In the genomic region with DNA sequence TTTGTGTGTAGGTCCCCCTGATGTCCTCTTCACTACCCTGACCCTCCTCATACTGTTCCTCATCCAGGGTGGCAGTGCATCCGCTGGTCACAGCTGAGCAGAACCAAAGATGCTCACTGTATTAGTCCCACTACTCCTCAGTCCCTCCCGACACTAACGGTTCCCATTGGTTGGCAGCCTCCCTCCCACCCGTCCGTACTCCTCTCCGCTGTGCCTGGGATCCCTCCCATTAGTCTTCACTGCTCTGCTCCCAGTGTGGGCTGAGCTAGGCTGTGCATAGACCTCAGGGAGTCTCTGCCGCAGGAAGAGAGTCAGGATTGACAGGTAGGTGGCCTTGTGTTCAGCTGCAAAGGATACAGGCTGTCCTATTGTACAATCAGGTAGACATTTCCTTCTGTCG, we compare ENCODE assay signal across 19 mouse cellular contexts. TPM values are rescaled to one million over a fixed set of nuclear protein-coding genes. Genes with fewer than 3 reads are reported as not detected.
"Had no signal": no experiment of that assay in that cellular context is flagged by ENCODE, and none has a peak within 500 bp of the region (broad histone marks: within the 10 kb centered on the region; RNA-seq: fewer than 3 reads in every experiment).

No protein-coding gene starts in this region.

- H3K9ac ChIP-seq: kidney, embryonic 15.5 days; limb, embryonic 15.5 days; liver, embryonic 12.5 days; lung, embryonic 14.5 days had no signal

- H3K27ac ChIP-seq: kidney, embryonic 15.5 days; limb, embryonic 15.5 days; liver, embryonic 12.5 days; midbrain, embryonic 10.5 days had no signal

- H3K4me2 ChIP-seq: kidney, embryonic 15.5 days; limb, embryonic 15.5 days; liver, embryonic 12.5 days; lung, embryonic 14.5 days had no signal

- H3K4me3 ChIP-seq: kidney, embryonic 15.5 days; limb, embryonic 15.5 days; liver, embryonic 12.5 days; midbrain, embryonic 10.5 days had no signal

- ATAC-seq: intestine, postnatal 0 days; liver, embryonic 12.5 days had no signal

- H3K9me3 ChIP-seq: kidney, embryonic 15.5 days; limb, embryonic 15.5 days; liver, embryonic 12.5 days; midbrain, embryonic 10.5 days had no signal

- H3K4me1 ChIP-seq: kidney, embryonic 15.5 days; limb, embryonic 15.5 days; liver, embryonic 12.5 days had no signal

- DNase-seq: kidney, postnatal 25 days; lung, embryonic 14.5 days; lung, postnatal 10 days; lung, postnatal 4 days; retina, postnatal 1 day; right cerebral cortex, postnatal 4 days; spleen, adult 18-20 months; thymus, adult 18-20 months; thymus, postnatal 14 days had no signal

RNA-seq across cellular contexts. Expression of a gene that starts 28.8 kb away (rescaled TPM):
- total RNA-seq: megakaryocyte, adult 5-6 weeks had no signal
- polyA plus RNA-seq: intestine, postnatal 0 days; kidney, embryonic 15.5 days; liver, embryonic 12.5 days; liver, embryonic 16.5 days; stomach, embryonic 14.5 days had no signal

RNA-seq across cellular contexts. Expression of a gene that starts 42.5 kb away (rescaled TPM):
- total RNA-seq: layer of hippocampus, postnatal 25 days; megakaryocyte, adult 5-6 weeks had no signal
- polyA plus RNA-seq: intestine, postnatal 0 days; kidney, embryonic 15.5 days; limb, embryonic 11.5 days; limb, embryonic 15.5 days; liver, embryonic 12.5 days; liver, embryonic 16.5 days; lung, embryonic 14.5 days; midbrain, embryonic 10.5 days; stomach, embryonic 14.5 days had no signal
